Mouse (Mus musculus): ENCODE measurements around the gene Syne3. TPM values are rescaled to one million over a fixed set of nuclear protein-coding genes. Genes with fewer than 3 reads are reported as not detected.

Syne3 gene
- total RNA-seq (2023) = 8.0 TPM

DNA sequence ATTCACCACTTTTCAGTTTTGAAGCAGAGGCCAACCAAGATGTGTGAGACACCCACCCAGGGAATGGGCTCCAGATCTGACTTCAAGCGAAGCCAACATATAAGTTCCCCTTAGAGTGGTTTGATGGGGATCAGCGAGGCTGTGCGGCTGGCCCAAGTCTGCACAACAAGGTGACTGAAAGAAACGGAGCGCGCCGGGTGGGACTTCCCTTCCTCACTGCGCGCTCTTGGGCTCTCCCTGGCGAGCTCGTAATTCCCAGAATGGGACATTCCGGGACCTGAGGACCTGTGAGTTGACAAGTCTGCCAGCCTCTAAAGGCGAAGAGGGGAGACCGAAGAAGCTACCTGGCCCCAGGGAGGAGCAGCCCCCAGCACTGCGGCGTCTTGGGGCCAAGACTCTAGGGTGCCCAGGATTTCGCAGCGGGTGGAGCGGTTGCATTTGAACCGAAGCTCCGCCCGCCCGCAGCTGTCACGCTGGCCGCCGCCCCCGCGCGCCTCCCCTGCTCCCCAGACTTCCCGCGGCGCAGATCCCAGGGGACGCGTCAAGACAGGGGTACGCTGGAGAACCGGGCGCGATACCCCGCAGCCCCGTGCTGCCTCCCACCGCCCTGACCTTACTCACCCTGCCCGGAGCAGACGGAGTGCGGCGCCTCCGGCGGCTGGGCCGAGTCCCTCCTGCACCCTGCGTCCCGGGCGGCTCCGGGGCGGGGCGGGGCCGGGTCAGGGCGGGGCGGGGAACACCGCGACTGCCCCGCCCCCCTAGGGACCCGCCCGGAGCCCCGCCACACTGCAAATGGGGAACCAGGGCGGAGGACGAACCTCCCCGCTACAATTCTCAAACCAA is at the start of gene Syne3:
Syne3 (minus strand) TSS at position 440 of the 843 bp plus-strand sequence.

DNA sequence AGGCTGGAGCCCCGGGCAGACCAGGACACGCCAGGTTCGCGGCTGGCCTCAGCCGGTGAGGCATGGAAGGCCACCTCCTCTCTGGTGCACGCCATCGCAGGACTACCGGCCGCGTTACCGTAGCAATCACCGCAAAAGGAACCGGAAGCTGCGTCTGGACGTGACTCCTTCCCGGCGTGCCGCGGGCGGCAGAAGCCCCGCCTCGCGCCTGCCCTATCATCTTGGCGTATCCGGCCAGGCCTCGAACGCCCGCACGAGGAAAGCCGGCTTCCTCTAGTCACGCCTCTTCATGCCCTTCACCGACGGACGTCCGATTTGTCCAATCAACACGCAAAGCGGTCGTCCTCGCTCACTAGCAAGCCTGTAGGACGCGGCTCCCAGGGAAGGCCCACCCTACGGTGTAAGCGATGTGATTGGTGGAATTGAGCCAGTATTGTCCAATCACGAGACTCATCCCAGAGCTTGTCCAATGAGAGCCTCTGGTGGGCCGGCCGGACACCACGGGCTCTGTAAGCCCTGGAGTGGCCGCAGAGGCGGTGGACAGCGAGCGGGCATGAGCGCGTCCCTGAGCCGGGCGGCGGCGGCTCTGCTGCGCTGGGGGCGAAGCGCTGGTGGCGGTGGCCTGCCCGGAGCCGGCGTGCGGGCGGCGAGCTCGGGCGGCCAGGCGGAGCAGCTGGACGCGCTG is 22.7 kb upstream of the Syne3 start, which contains the start of gene Glrx5:
Glrx5 (plus strand) TSS at position 542 of the 685 bp plus-strand sequence.

Other genes with a start within 250 kb of the Syne3 start
- not detected for gene Clmn, start 144.7 kb downstream of the Syne3 start, total RNA-seq (2023)
- 21.0 TPM for gene Glrx5, start 22.9 kb upstream of the Syne3 start, total RNA-seq (2023)
- not detected for gene Tcl1b2, start 136.2 kb upstream of the Syne3 start, total RNA-seq (2023)
- not detected for gene Tcl1b1, start 149.9 kb upstream of the Syne3 start, total RNA-seq (2023)
- not detected for gene Tcl1b5, start 166.5 kb upstream of the Syne3 start, total RNA-seq (2023)
- not detected for gene Tcl1b3, start 181.2 kb upstream of the Syne3 start, total RNA-seq (2023)
- not detected for gene Tcl1b4, start 192.1 kb upstream of the Syne3 start, total RNA-seq (2023)
- not detected for gene Tcl1, start 213.0 kb upstream of the Syne3 start, total RNA-seq (2023)